Mouse (Mus musculus): ENCODE measurements at regions not wholly inside any gene's neighbourhood (a gene's known extent, or its start where the extent isn't known, plus 50 kb on each side); places are given as distances from the start of the nearest gene placed in this dataset.

DNA sequence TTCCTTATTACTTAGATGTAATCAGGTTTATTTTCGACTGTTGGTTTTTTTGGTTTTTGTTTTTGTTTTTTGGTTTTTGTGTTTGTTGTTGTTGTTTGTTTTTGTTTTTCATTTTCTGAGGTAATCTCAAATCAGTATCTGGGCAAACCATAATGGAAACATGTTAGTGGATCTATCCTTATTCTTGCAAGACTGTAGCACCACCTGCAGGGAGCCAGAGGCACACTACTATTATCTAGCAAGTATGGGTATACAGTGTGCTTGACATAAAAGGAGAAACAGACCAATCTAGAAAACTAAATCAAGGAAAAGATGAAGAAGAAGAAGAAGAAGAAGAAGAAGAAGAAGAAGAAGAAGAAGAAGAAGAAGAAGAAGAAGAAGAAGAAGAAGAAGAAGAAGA is 552.4 kb downstream of the Rfpl4b start:
- DNase-seq: peak; percentile 3

DNA sequence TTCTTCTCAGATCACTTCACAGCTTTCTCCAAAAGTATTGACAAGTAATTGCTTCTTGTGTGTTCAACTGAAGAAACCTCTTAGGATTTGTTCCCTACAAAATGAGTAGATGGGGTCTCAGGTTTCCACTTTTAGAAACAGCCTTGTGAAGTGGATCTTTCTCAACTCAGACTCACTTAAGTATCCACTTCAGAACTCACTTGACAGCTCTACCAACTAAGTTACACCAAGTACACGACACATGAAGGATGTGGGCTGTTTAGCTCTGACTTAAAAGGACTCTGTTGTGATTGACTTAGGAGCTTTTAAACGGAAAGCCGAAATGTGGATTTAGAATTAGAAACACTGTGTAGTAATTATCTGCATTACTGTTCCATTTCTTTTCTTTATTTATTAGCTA is 556.0 kb downstream of the Rfpl4b start:
- no peak for DNase-seq

DNA sequence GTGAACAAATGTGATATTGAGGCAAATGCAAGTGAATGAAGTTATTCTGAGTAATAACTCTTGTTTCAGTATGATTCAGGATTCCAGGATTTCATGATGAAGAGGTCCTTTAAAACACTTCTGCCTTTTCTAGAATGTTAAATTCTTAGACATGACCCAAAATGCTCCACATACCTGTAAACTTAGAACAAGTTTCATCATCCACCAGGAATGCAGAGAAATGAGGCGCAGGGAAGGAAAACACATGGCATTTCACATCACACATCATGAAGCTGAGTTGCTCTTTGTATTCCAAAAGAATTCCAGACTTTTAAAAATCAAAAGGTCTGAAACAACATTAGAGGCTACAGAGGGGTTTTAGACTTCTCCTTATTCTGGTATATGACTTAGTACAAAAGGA is 574.8 kb downstream of the Rfpl4b start:
- DNase-seq: no peak

All from kidney, adult 18-20 months (tissue).